Mouse (Mus musculus) gastrocnemius, adult 2 months (tissue): ENCODE measurements around the gene Mgat3. TPM values are rescaled to one million over a fixed set of nuclear protein-coding genes. Genes with fewer than 3 reads are reported as not detected.

Experiments used
- DNase-seq: peaks from one replicate; pipeline ENCODE4 v3.0.0; 2022
- H3K27ac ChIP-seq: fragments of 200-600 bp; 2 replicates; pipeline ENCODE4 v1.8.1; 2022; ENCODE audit warnings: mild to moderate bottlenecking
- H3K4me3 ChIP-seq: fragments of 200-600 bp; 2 replicates; pipeline ENCODE4 v1.8.1; 2022; ENCODE audit warnings: mild to moderate bottlenecking, moderate library complexity
- CTCF ChIP-seq: fragments of 200-600 bp; IDR thresholded peaks from 2 replicates; pipeline ENCODE4 v1.8.1; 2022; ENCODE audit warnings: antibody characterized with exemption, mild to moderate bottlenecking, moderate library complexity
- intact Hi-C: fragments of 180-260 bp; cut with DNase I; formaldehyde crosslinking; loops from one replicate; pipeline ENCODE4 v1.15.1; 2025
- total RNA-seq, 2 experiments: library from RNA; stranded (reverse); gene quantifications; 2 replicates each; pipeline ENCODE4 v1.2.3; 2021

Gene Mgat3
- total RNA-seq, 2 experiments from 2014 or later: 0.61 to 0.78 TPM

DNA sequence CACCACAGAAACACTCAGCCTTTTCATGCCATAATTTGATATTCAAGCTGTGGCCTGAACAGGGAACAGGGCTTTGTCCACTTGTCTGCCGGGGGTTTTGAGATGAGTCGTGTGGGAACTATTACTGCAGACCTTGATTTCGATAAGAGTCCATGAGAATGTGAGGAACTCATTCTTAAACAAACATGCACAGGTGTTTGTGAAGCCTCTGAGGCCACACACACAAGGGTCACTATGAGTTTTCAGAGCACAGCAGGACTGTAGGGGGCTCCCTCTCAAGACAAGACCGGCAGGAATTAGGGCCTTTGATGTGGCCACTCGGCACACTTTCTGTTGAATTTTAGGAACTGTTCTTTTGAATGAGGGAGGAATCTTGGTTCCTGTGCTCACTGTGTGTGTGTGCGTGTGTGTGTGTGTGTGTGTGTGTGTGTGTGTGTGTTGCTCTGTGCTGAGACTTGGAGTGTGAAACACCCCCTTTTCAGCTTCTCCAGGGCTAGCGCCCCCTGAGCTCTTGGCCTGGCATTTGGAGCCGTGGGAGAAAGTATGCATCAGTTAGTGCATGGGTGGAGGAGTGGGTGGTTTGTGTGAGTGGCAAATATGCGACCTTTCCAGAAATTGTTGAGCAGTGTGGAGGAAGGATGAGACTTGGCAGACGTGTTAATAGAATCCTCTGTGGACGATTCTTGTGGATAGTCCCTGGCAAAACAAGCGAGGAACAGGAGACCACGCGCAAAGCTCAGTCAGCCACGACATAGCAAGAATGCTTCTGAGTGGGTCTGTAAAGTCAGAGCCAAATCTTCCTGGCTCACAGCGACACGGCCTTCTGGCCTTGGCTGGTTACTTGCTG, 35.4 kb upstream of the Mgat3 start:
- peak overlapping the region; percentile 65 for H3K27ac ChIP-seq
- no peak for DNase-seq
- H3K4me3 ChIP-seq: no peak overlapping the region
- intact Hi-C loops: no loop called here
- 0 out of 2 replicates have a peak, but pooled peaks have one; percentile 0 for TF ChIP-seq CTCF

DNA sequence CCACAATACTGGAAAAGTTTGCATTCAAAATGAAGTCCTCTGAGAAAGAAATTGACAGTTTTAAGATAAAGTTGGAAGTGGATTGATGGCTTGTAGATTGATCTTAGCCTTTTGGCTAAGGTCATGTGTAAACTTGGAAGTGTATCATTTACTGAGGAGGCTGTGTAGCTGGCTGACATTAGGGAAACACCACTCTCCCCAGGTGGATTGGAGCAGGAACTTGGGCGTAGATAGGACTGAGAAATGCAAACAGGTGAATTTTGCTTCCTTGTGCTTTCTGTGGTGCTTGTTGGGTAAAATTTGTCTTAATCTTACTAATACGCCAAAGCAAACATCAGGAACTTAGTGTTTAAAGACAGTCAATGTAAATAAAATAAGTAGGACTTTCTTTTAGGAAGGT, 33.2 kb upstream of the Mgat3 start:
- intact Hi-C loops: no loop called here
- Histone ChIP-seq H3K27ac (no peak overlapping the region), H3K4me3 (no peak overlapping the region)
- no peak for TF ChIP-seq CTCF
- no peak for DNase-seq

DNA sequence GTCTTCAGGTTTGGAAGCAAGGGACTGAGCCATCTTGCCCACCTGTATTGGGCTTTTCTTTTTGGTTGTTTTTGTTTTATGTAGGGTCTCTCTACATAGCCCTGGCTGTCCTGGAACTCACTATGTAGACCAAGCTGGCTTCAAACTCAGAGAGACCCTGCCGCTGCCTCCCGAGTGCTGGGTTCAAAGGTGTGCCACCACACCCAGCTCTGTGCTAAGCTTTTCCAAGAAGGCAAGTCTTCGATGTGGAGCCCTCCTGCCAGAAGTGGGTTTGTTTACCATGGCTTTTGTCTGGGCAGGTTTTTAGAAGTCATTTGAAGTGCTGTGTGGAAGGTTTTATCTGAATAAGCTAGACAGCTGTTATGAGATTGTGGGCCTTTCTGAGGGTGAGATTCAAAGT, 32.6 kb upstream of the Mgat3 start:
- no peak for TF ChIP-seq CTCF
- no peak overlapping the region for H3K4me3 ChIP-seq
- H3K27ac ChIP-seq: no peak overlapping the region
- intact Hi-C loops: no loop called here
- DNase-seq: no peak

DNA sequence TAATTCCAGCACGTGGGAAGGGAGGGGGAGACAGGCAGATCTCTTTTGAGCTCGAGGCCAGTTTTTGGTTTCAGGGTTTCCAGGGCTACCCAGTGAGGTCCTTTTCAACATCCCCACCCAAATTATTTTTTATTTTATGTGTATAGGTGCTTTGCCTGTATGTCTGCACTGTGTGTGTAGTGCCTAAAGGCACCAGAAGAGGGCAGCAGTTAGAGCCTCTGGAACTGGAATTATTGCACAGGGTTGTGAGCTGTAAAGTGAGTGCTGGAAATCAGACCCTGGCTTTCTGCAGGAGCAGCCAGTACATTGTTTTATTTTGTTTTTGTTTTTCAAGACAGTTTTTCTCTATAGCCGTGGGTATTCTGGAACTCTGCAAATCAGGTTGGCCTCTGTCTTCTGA, 31.4 kb upstream of the Mgat3 start:
- intact Hi-C loops: no loop called here

DNA sequence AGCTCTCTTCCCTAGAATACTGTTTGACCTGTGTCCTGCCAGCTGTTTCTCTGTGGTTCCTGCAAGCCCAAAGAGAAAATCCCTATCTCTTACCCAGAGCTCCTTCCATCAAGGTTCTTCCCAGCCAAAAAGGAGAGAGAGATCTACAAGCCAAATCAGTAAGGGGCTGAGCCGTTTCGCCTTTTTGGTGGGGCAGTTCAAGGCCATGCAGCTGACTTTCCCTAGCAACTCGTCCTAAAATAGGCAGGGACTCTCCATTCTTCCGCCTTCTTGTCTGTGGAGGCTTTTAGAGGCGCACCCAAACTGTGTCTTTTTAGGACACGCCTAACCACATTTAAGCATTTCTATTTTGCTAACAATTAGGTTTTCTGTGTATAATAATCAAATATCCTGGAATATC, 29.8 kb upstream of the Mgat3 start:
- no peak for DNase-seq
- TF ChIP-seq CTCF: no peak
- Histone ChIP-seq H3K4me3 (no peak overlapping the region), H3K27ac (peak overlapping the region; percentile 75; the same call in 1 of the 2 replicates)
- intact Hi-C loops: no loop called here

More for the DNA sequence above, 31.4 kb upstream of the Mgat3 start:
- no peak for DNase-seq
- Histone ChIP-seq H3K27ac (no peak overlapping the region), H3K4me3 (no peak overlapping the region)
- TF ChIP-seq CTCF: peak; percentile 34; the same call in 1 of the 2 replicates

DNA sequence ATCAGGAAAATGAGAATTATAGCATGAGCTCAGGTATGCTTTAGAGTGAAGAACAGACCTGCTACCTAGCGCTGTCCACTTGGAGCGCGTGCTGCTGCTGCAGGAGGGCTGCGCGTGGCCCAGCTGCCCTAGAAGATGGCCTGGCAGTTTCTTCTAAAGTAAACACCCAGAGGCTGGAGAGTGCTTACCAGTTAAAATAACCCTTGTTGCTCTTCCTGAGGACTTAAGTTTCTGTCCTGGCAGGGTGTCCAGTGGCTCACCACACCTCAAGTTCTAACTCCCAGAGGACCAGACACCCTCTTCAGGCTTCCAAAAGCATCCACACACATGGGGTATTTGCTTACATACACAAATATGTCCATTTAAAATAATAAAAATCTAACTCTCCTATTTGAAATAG, 28.1 kb upstream of the Mgat3 start:
- Histone ChIP-seq H3K4me3 (no peak overlapping the region), H3K27ac (peak overlapping the region; percentile 75)
- peak; percentile 53 for DNase-seq
- TF ChIP-seq CTCF: no peak
- intact Hi-C loops: no loop called here

DNA sequence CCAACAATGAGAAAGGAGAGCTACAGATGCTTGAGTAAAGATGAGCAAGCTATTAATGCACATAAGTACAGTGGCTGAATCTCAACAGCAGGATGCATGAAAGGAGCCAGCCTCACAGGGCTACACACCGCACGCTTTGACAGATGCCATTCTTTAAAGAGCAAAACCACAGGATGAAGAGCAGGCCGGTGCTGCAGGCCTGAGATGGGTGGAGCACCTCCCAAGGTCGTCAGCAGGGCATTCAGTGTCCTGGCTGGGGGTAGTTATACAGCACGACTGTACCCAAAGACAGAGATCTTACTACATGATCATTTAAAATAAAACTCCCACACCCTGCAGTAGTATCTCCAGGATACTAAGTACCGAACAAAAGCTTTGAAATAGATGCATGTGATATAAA, 27.4 kb upstream of the Mgat3 start:
- Histone ChIP-seq H3K27ac (peak overlapping the region; percentile 75; the same call in 1 of the 2 replicates), H3K4me3 (no peak overlapping the region)
- intact Hi-C loops: no loop called here
- no peak for DNase-seq
- no peak for TF ChIP-seq CTCF

DNA sequence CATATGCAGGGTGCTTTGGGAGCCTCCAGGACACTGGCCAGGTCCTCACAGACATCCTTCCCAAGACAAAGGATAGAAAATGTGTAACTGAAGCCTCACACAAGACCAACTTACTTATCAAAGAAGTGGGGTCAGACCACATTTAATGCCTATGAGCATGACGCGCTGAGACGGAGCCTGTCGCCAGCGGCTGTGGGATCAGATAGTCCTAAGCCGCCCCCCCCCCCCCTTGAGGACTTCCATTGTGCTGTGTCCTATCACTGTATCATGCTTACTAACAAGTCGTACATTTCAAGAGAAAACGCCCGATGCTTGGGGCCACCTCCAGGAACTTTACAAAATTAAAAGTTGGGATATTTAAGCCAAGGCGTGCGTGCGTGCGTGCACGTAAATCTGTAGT, 26.4 kb upstream of the Mgat3 start:
- intact Hi-C loops: no loop called here
- no peak for TF ChIP-seq CTCF

DNA sequence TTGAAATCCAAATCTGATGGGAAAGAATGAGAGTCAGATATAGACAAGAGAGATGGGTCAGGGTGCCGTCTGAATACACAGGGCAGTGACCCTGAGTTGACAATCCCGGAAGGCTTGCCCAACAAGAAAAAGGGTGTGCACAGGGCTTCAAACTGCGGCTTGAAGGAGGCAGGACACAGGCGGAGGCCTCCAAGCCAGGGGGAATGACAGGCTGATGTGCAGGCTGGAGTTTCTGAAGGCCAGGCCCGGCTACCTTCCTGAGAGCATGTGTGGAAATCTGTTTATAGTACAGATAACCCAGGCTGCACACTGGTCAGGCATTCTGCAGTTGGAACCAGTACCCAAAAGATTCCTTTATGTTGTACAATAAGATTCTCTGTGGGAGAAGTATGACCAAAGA, 26.0 kb upstream of the Mgat3 start:
- H3K4me3 ChIP-seq: no peak overlapping the region
- intact Hi-C loops: no loop called here
- H3K27ac ChIP-seq: peak overlapping the region; percentile 62
- no peak for TF ChIP-seq CTCF
- DNase-seq: no peak

More for the DNA sequence above, 26.4 kb upstream of the Mgat3 start:
- DNase-seq: no peak
- no peak overlapping the region for H3K4me3 ChIP-seq
- peak overlapping the region; percentile 62; the same call in 1 of the 2 replicates for H3K27ac ChIP-seq

DNA sequence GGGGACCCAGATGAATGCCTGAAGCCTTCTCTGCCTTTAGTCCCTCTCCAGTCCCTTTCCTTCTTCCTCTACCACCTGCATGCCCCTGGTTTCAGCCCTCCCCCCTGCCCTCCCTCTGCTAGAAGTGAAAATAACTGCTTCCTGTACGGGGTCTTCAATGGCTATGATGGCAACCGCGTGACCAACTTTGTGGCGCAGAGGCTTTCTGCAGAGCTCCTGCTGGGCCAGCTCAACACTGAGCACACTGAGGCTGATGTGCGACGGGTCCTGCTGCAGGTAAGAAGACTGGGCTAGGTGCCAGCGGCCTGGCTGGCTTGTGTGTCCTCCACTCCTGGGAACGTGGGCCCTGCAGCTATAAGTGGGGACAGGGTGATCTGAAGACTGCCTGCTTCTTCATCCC, 25.0 kb upstream of the Mgat3 start:
- H3K27ac ChIP-seq: peak overlapping the region; percentile 62; the same call in 1 of the 2 replicates
- DNase-seq: no peak
- TF ChIP-seq CTCF: no peak
- intact Hi-C loops: no loop called here
- peak overlapping the region; percentile 45 for H3K4me3 ChIP-seq

DNA sequence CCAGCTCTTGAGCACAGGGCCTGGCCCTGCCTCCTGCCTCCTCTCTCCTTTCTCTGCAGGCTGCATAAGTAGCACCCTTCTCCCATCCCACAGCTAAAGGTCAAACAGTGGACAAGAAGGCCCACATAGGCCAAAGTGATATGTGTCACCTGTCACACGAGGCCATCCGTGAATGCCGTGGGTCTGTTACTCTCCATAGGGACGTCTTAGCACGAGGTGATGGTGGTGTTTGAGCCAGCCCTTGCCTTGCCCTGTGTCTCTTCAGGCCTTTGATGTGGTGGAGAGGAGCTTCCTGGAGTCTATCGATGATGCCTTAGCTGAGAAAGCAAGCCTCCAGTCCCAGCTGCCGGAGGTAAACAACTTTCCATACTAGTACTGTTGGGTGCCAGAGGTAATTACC, 24.0 kb upstream of the Mgat3 start:
- DNase-seq: no peak
- TF ChIP-seq CTCF: no peak
- H3K27ac ChIP-seq: peak overlapping the region; percentile 62; the same call in 1 of the 2 replicates
- intact Hi-C loops: no loop called here
- no peak overlapping the region for H3K4me3 ChIP-seq

DNA sequence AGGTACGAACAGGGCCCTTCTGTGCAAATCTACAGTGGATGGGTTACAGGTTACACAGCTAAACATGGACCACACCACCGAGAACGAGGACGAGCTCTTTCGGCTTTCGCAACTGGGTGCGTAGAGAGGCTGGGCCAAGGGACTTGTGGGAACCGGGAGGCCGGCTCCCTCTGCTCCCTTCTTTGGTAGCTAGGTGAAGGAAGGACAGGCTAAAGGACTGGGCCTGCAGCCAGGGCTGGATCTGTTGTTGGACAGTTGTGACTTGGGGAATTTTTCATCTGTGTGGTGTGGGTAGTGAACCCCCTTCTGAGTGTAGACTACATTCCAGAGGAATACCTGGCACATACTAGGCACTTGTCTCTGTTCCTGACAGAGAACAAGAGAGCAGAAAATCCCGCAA, 20.9 kb upstream of the Mgat3 start:
- DNase-seq: no peak
- intact Hi-C loops: no loop called here
- no peak for TF ChIP-seq CTCF
- Histone ChIP-seq H3K27ac (no peak overlapping the region), H3K4me3 (no peak overlapping the region)

DNA sequence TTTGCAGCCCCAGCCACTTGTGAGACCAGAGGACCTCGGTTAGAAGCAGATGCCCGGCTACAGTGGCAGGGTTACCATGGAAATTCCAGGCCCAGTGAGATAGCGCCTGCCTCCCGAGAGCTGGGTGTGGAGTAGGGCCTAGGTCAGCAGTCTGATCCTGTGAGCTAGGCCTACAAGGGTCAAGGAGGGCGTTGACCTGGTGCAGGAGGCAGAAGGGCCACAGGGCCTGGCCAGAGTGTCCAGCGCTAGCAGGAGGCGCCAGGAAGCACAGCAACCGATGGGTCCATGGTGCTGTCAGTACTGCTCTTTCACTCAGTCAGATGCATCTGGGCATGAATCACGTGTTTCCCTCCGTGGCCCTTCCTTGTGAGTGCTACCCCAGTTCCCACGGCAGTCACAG, 19.8 kb upstream of the Mgat3 start:
- Histone ChIP-seq H3K4me3 (no peak overlapping the region), H3K27ac (no peak overlapping the region)
- no peak for TF ChIP-seq CTCF
- DNase-seq: no peak
- intact Hi-C loops: no loop called here

DNA sequence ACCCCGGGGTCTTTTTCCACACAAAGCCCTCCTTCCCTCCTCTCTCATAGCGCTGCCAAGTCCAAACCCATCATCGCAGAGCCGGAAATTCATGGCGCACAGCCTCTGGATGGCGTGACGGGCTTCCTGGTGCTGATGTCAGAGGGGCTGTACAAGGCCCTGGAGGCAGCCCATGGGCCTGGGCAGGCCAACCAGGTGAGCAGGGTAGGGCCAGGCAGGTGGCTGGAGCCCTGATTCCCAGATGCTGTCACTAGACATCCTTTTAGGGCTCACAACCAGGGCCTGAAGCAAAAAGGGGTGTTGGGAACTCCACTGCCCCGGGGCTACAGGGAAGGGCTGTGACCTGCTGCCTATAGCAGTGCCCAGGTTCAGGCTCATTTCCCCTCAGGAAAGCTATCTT, 17.8 kb upstream of the Mgat3 start:
- no peak overlapping the region for H3K4me3 ChIP-seq

More for the DNA sequence above, 17.8 kb upstream of the Mgat3 start:
- H3K27ac ChIP-seq: no peak overlapping the region
- intact Hi-C loops: no loop called here
- TF ChIP-seq CTCF: no peak
- no peak for DNase-seq
